Comparison of ENCODE assay signal across 8 mouse cellular contexts in genomic region chr10:69185894-69186893, GRCm38 (mm10). TPM values are rescaled to one million over a fixed set of nuclear protein-coding genes. Genes with fewer than 3 reads are reported as not detected.
DNase-seq lines count a peak whose midpoint lies in the region; ATAC-seq lines count a peak whose summit lies in the region.

No protein-coding gene starts in this region.

- ATAC-seq in common myeloid progenitor, adult 5-6 weeks (replicated peaks; ENCODE audit: low read depth, poor library complexity, severe bottlenecking): peak; percentile 93
- peak; percentile 86 for ATAC-seq in megakaryocyte, adult 5-6 weeks (ENCODE audit: poor library complexity, severe bottlenecking)
- ATAC-seq in erythroblast, adult 5-6 weeks (replicated peaks; ENCODE audit: low FRiP score, poor library complexity, severe bottlenecking): no peak

- DNase-seq in ZHBTc4 (ENCODE audit: low read depth, low spot score): peak; percentile 66
- peak; percentile 70 for DNase-seq in gastrocnemius, postnatal 10 days
- peak; percentile 56 for DNase-seq in hindlimb bud, embryonic 11.5 days (ENCODE audit: extremely low spot score, low read depth, low spot score)
- DNase-seq in left cerebral cortex, adult 8-10 months (ENCODE audit: low spot score in 2 of 2): peak; percentile 23 to 70
- peak; percentile 68 to 74 for DNase-seq in right cerebral cortex, adult 2 months (ENCODE audit: low spot score in 2 of 2)

RNA-seq across cellular contexts. Expression of gene A930033H14Rik, which starts 26.7 kb away (rescaled TPM):
- 1.3 and 4.2 TPM in 2 replicates for total RNA-seq in common myeloid progenitor, adult 5-6 weeks (2017)
- 1 to 10 TPM; 3.3 to 6.2 TPM for total RNA-seq in gastrocnemius, postnatal 10 days (2021)
- 1 to 10 TPM; 2.3 to 3.3 (median 2.9) TPM for total RNA-seq in left cerebral cortex, adult 8-10 months (2022)
- total RNA-seq in megakaryocyte, adult 5-6 weeks (2015): 0.33 and 1.1 TPM in 2 replicates
- 0.37 TPM in 2 replicates for total RNA-seq in megakaryocyte, adult 5-6 weeks (2017)
- total RNA-seq in erythroblast, adult 5-6 weeks (2015; ENCODE audit: low replicate concordance): 0.21 TPM in 1 of 2 replicates, not detected in the other
- total RNA-seq in erythroblast, adult 5-6 weeks (2017; ENCODE audit: low replicate concordance): 0.26 and 0.56 TPM in 2 replicates

RNA-seq across cellular contexts. Expression of gene Rhobtb1, which starts 35.0 kb away (rescaled TPM):
- 1.1 and 2.2 TPM in 2 replicates for total RNA-seq in common myeloid progenitor, adult 5-6 weeks (2017)
- 10 to 100 TPM; 12.5 to 16.1 TPM for total RNA-seq in gastrocnemius, postnatal 10 days (2021)
- total RNA-seq in left cerebral cortex, adult 8-10 months (2022): 1 to 10 TPM; 5.7 to 9.0 (median 6.8) TPM
- 0.98 and 1.0 TPM in 2 replicates for total RNA-seq in megakaryocyte, adult 5-6 weeks (2015)
- 1.1 and 2.1 TPM in 2 replicates for total RNA-seq in megakaryocyte, adult 5-6 weeks (2017)
- 1.5 TPM in 1 of 2 replicates, not detected in the other for total RNA-seq in erythroblast, adult 5-6 weeks (2015; ENCODE audit: low replicate concordance)
- total RNA-seq in erythroblast, adult 5-6 weeks (2017; ENCODE audit: low replicate concordance): 0.98 and 1.4 TPM in 2 replicates
